Mouse (Mus musculus) induced T-regulatory cell, adult 2 months (primary cell): ENCODE measurements around the gene H2-Ab1.
"Not testable (repeated sequence)": the region's sequence is repeated elsewhere in the genome, so short reads cannot be mapped to it uniquely, and the experiment has no call there.

Source experiments
- DNase-seq: peaks from one replicate; pipeline ENCODE4 v3.0.0-alpha.2; 2012; ENCODE audit warnings: low read depth

H2-Ab1 gene

DNA sequence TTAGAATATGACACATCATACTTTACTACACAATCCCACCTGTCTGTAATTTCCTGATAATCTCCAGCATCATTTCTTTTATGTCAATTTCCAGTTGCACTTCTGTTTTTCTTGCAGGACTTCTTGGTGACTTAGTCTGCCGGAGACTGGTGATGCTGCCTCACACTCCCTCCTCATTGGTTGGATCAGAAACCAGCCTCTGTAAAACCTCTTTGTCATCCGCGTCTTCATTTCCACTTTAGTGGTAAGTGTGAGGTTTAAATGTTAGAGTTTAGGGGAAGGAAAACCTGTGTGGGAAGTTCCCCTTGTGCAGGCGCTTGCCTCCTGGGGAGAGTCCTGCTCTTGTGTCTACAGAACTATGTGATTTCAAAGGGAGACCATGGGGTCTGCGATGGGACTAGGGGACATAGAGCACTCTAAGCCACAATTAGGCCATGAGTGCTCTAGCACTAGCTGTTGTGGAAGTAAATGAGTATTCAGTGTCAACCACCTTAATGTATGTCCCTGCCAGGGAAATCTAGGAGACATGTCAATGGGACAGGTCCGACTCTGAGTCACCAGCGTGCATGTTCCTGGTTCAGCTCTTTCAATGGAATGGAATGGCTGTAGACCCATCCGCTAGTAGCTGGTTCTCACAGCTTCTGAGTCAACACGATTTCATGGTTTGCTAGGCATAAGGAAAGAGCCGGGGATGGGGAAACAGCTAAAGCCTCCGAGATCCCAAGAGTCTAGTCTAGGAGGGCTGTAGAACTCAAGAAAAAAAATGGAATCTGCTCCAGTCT lies at the start of gene H2-Ab1:
TSS of gene H2-Ab1 (plus strand) at position 96 of the 782 bp plus-strand sequence.
- peak; percentile 94 for DNase-seq

DNA sequence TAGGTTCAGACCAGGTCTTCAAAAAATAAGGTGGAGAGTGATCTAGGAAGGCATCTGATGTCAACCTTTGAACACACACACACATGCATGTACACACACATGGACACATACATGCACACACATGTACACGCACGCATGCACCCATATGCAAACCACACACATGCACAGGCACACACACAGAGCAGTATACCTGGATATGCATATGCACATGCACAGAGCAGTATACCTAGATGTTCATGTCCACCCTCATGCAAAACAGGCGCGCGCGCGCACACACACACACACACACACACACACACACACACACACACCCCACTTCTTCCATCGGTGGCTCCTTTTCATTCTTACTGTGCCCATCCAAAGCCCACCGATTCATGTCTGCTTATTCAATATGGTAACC lies 49.6 kb upstream of the H2-Ab1 start:
- DNase-seq = no peak

DNA sequence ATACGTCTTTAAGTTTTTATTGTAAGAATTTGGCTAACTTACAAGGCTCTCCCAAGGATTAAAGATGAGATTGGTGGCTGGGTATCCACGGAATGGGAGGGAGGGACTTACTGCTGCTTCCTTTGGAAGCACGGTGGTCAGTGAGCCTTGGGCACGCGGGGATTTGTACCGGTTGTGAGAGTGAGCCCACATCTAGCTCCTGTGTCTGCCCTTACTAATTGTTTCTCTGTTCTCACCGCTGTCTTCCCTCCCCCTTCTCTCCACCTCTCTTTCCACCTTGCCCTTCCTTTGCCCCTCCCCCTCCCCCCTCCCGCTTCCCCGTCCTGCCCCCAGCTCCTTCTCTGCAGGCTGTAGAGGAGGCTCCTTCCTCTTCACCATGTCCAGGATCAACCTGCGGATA lies 49.1 kb upstream of the H2-Ab1 start:
- DNase-seq = no peak

DNA sequence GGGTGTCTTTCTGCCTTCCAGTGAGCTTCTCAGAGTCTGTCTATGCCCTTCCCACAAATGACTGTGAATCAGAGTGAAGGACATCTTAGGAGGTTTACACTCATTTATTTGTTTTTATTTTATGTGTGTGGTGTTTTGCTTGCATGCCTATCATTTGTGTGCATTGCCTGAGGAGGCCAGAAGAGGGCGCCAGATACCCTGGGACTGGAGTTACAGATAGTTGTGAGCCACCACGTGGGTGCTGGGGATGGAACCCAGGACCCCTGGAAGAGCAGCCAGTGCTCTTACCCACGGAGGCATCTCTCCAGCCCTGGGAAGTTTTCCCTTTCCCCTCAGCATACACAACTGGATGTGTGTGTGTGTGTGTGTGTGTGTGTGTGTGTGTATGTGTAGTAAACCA lies 47.8 kb upstream of the H2-Ab1 start:
- peak; percentile 63 for DNase-seq

DNA sequence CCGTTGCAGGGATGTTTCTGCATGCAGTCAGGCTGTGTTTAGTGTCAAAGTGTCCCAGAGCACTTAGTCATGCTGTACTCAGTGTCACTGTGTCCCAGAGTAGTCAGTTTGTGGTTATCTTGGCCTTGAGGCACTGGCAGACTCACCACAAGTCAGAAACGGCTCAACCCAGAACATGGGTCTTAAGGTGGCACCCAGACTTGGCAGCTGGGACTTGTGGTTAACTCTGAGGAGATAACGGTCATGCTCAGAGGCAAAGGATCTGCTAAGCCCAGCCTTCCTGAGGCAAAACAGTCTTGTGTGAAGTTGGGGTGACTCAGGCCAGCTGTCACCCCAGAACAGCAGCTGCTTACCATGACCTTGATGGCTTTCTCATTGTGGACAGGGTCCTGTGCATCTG lies 46.9 kb upstream of the H2-Ab1 start:
- DNase-seq = peak; percentile 84

DNA sequence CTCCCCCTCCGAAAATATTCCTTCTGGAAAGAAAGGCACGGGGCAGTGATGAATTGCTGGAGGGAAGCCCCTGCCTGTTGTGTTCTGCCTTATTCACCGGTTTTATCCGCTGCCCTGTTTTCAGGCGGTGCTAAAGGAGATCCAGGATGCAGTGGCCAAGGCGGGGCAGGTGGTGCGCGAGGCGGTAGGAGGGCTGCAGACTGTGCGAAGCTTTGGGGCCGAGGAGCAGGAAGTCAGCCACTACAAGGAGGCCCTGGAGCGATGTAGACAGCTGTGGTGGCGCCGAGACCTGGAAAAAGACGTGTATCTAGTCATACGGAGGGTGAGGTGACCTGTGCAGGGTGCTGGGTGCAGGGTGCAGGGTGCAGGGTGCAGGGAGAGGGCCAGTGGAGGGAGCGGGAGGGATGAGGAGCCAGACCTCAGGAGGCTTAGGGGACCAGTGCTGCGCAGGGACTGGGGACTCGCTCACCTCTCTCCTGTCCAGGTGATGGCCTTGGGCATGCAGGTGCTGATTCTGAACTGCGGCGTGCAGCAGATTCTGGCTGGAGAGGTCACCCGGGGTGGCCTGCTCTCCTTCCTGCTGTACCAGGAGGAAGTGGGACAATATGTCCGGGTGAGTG lies 45.6 kb upstream of the H2-Ab1 start:
- DNase-seq = peak; percentile 71

DNA sequence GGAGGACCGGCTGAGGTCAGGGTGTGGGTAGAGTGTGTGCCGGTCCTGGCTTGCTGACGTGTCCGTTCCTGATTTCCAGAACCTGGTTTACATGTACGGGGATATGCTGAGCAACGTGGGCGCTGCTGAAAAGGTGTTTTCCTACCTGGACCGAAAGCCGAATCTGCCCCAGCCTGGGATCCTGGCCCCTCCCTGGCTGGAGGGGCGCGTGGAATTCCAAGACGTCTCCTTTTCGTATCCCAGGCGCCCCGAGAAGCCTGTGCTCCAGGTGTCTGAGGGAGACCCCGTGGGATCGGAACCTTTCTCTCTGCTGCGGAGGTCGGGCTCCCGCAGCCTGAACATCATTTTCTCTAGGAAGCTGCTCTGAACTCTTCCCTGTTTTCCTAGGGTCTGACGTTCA lies 43.6 kb upstream of the H2-Ab1 start:
- DNase-seq = no peak

DNA sequence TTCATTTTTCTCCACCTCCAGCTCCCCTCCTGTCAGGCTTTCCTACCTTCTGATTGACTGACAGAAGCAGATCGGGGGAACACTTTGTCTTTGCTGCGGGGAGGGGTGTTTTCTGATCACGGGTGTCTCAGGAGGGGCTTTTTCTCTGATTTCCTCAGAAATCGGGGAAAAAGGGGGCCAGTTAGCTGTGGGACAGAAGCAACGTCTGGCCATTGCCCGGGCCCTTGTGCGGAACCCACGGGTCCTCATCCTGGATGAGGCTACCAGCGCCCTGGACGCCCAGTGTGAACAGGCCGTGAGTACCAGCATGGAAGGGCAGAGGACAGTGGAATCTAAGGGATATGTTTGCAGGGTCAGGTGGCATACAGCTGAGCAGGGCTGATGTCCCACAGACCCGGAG lies 42.3 kb upstream of the H2-Ab1 start:
- DNase-seq = no peak

DNA sequence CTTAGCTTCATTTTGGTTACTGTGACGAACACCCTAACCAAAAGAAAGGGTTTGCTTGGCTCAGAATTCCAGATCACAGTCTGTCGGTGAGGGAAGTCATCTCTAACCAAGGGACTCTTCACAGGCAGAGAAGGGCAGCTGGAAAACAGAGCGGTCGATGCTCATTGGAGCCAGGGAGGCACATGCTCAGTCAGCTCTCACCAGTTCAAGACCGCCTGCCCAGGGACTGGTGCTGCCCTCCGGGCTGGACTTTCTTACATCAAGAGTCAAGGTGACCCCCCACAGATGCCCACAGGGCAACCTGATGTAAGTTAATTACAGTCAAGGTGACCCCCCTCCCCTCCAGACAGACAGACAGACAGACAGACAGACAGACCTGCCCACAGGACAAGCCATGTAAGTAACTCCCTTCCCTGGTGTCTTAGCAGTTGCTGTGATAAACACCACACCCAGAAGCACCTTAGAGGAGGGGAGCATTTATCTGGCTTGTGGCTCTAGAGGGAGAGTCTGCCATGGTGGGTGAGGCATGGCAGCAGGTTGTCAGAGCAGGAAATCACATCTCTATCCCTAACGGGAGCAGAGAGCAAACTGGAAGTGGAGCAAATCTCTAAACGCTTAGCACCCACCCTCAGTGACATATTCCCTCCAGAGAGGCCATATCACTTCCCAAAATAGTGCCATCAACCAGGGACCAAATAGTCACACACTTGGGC lies 40.1 kb upstream of the H2-Ab1 start:
- no peak for DNase-seq

DNA sequence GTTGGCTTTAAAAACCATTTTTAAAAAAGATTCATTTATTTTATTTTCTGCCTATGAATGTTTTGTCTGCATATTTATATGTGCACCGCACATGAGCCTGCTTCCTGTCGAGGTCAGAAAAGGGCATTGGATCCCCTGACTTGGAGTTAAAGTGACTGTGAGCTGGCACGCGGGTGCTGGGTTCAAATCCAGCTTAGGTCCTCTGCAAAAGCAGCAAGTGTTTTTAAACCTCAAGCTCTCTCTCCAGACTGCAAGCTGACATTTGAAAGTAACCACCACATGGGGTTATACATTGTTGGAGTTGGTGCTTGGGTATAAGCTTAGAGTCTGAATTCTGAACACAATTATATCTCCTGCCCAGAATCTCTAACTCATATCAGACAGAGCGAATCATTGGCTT lies 39.5 kb upstream of the H2-Ab1 start:
- peak; percentile 50 for DNase-seq

DNA sequence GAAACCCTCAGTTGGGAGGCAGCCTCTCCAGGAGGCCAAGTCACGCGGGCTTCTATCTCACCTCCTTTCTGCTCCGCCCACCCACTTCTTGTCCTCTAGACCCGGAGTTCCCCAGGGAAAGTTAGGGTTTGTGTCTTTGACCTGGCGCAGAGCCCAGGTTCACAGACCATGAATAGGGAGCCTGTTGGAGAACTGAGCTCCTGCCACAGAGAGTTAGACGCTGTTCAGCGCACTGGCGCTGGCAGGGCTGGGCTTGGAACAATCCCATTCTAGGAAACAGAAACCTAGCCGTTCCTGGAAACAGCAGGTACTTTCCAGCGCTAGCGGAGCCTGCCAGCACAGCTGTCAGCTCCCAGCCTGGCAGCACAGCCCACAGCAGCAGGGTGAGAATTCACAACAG lies 38.8 kb upstream of the H2-Ab1 start:
- DNase-seq = peak; percentile 84

DNA sequence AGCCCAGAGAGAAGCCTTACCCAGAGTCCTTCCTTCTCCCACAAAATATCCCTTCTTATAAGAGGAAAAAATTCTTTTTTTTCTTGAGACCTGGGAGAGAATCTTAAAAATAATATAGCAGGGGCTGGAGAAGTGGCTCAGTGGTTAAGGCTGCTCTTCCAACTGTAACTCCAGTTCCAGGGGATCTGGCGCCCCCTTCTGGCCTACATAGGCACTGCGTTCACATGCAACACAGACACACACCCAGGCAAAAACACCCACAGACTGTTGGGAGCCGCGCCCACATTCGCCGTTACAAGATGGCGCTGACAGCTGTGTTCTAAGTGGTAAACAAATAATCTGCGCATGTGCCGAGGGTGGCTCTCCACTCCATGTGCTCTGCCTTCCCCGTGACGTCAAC lies 38.4 kb upstream of the H2-Ab1 start:
- DNase-seq = peak; percentile 90

DNA sequence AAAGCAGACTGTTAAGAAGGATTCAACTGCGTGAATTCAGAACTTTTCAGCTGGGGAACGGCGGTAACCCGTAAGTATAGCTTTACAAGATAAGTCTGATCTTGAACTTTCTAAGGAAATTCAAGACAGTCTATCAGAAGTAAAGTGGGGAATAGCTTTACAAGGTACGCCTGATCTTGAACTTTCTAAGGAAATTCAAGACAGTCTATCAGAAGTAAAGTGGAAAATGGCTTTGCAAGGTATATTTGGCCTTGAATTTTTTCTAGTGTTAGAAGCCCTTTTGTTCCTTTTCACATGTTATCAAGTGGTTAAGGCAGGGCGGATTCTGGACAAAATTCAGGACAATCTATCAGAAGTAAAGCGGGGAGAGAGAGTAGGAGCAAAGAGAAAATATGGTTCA lies 37.7 kb upstream of the H2-Ab1 start:
- DNase-seq = not testable (repeated sequence)

DNA sequence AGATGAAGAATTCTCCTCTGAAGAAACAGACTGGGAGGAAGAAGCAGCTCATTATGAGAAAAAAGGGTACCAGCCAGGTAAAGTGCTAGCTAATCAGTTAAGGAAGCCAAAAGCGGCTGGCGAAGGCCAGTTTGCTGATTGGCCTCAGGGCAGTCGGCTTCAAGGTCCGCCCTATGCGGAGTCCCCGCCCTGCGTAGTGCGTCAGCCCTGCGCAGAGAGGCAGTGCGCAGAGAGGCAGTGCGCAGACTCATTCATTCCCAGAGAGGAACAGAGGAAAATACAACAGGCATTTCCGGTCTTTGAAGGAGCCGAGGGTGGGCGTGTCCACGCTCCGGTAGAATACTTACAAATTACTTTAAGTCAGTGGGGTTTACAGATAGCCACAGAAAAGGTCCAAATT lies 37.1 kb upstream of the H2-Ab1 start:
- not testable (repeated sequence) for DNase-seq

DNA sequence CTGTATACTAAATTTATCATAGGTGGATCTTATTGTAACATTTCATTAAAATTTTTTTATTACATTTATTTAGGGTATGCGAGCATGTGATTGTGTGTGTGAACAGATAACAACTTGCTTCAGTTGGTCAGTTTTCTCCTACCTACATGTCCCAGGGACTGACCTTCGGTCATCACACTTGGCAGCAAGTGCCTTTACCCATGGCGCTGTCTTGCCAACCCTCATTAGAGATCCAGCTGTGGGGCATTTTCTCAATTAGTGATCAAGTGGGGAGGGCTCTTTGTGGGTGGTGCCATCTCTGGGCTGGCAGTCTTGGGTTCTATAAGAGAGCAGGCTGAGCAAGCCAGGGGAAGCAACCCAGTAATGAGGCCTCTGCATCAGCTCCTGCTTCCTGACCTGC lies 32.7 kb upstream of the H2-Ab1 start:
- DNase-seq = no peak

DNA sequence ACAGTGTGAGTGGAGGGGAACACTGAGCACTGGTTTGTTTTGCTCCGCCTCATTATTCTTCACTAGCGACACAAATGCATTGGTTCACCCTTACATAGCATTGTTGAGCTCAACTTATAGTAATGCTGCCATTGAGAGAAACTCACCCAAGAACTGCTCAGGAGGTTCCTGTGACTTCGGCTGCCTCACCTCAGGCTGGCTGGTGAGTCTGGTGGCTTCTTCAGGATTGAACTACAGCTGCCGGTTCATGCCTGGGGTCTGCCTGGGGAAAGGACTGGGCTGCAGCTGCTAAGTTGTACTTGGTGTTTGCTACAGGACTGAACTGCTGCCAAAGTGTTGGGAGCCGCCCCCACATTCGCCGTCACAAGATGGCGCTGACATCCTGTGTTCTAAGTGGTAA lies 32.1 kb upstream of the H2-Ab1 start:
- no peak for DNase-seq

DNA sequence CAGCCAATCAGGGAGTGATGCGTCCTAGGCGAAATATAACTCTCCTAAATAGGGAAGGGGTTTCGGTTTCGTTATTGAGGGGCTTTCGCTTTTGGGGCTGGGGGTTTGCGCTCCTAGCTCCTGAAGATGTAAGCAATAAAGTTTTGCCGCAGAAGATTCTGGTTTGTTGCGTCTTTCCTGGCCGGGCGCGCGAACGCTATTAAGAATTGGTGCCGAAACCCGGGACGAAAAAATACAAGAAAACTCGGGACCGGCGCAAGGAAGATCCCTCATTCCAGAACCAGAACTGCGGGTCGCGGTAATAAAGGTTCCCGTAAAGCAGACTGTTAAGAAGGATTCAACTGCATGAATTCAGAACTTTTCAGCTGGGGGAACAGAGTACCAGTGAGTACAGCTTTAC lies 31.6 kb upstream of the H2-Ab1 start:
- DNase-seq = not testable (repeated sequence)

DNA sequence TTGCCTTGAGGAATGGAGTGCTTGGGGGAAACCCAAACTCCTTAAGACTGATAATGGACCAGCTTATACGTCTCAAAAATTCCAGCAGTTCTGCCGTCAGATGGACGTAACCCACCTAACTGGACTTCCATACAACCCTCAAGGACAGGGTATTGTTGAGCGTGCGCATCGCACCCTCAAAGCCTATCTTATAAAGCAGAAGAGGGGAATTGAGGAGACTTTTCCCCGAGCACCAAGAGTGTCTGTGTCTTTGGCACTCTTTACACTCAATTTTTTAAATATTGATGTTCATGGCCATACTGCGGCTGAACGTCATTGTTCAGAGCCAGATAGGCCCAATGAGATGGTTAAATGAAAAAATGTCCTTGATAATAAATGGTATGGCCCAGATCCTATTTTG lies 26.5 kb upstream of the H2-Ab1 start:
- DNase-seq = not testable (repeated sequence)

DNA sequence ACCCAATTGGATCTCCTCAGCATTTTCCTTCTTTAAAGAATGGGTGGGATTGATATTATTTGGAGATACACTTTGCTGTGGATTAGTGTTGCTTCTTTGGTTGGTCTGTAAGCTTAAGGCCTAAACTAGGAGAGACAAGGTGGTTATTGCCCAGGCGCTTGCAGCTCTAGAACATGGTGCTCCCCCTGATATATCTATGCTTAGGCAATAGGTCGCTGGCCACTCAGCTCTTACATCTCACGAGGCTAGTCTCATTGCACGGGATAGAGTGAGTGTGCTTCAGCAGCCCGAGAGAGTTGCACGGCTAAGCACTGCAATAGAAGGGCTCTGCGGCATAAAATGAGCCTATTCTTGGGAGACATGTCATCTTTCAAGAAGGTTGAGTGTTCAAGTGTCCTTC lies 25.5 kb upstream of the H2-Ab1 start:
- not testable (repeated sequence) for DNase-seq

DNA sequence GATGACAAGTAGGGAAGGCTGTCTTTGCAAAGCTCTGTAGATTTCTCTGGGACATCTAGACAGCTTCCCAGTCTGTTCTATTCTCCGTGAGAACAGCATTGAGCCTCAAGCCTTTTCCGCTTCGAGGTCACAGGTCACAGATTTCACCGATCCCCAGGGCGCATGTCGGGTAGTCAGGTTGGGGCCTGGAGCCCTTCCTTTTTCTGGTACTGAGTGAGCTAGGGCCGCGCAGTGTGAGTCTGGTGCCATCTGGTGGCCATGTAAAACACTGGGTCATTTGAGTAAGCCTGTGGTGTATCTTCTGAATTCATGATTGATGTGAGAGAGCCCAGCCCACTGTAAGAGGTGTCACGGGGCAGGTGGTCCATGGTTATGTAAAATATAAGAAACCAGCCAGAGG lies 22.6 kb upstream of the H2-Ab1 start:
- peak; percentile 97 for DNase-seq

DNA sequence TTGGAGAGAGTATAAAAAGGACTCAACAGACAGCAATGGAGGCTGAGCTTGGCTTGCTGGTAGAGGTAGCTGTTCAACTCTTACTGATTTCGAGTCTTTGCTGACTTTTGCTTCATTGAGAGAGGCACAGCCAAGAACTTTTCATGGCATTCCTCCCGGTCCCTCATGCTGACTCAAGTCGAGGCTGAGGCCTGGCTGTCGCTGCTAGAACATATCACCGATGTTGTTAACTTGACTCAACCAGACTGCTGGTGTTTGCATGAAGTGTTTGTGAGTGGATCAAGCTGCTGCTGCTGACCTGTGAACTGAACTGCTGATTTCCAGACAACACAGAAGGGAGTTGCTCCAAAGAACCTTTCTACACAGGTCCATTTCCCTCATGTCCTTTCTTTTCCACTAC lies 20.8 kb upstream of the H2-Ab1 start:
- DNase-seq = no peak

DNA sequence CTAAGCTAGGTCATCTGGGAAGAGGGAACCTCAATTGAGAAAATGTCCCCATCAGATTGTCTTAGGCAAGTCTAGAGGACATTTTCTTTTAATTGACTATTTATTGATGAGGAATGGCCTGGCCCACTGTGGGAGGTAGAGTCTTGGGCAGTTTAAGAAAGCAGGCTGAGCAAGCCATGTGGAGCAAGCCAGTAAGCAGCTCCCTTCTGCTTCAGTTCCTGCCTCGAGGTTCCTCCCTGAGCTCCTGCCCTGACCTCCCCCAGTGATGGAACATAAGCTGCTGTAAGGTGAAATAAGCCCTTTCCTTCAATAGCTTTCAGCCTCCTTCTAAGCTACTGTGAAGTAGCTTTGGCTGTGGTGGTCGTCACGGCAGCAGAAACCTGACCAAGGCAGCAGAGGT lies 19.7 kb upstream of the H2-Ab1 start:
- no peak for DNase-seq

DNA sequence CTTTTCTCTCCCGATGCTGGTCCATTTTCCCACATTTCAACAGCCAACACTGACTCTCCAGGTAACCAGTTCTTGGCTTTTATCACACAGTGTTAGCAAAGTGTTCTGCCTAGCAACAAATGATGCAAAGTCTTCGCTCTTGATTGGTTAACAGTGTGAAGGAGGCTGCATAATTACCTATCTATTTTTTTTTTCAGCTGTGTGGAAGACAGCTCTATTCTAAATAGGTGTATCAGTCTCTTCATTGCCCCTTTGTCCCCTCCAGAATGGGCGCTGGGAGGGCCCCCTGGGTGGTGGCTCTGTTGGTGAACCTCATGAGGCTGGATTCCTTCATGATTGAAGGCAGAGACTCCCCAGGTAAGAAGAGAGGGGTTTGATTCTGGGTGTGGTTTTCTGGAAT lies 18.8 kb upstream of the H2-Ab1 start, which contains the start of gene H2-Ob:
TSS of gene H2-Ob (plus strand) at position 198 of the 400 bp plus-strand sequence.
- peak; percentile 95 for DNase-seq
